Mouse (Mus musculus) lung, postnatal 36 days (tissue): ENCODE data around the gene Akt3.

Source experiments
- DNase-seq: peaks from one replicate; pipeline ENCODE4 v3.0.0; 2022; ENCODE audit warnings: mixed read lengths

The Akt3 gene

DNA sequence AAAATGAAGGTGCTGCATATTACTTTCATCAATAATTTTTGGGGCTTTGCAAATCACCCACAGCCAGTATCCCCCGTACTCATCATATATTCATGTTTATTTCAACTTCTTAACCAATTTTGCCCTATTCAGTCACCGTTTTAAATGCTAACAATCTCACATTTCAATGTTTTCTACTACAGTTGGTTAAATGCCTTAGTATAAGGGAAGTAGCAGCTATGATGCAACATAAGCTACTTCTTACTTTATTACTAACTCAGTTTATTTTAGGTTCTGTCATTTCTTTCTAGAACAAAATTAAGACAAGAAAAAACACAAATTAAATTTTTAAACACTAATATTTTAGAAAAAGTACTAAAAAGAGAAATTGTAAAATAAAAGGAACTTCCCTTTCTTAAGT, 78.4 kb downstream of the Akt3 start:
- no peak for DNase-seq

DNA sequence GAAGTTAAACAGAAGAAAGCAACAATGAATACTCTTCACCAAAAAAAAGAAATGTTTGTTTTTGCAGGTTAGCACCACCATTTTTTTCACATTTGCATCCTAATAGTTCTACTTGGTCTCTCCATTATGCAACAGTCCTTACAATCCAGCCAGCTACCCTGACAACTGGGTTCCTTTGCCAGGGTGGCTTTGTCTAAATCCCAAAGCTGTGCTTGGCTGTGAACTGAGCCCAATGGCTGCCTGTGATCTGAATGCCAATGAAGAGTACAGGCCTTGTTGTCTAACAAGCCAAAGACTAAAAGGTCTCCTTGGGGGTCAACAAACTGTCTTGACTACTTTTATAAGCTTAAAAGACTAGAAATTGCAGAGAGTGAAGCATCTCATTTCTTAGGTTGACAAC, 82.6 kb downstream of the Akt3 start:
- DNase-seq = no peak

DNA sequence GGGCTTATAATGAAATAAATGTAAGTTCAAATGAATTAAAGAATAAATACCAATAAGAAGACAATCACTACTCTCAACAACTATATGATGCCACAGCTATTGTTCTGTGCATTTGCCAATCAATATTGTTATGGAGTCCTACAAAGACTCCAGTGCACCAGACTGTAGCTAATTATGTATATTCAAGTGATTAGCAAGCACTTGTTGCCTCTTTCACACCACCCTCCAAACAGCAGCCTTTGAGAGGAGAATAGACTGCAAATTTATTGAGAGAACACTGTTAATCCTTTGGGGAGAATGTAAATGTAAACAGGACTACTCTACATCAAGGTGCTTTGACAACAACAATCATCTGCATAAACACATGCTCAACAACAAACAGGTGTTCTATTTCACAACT, 86.7 kb downstream of the Akt3 start:
- no peak for DNase-seq

DNA sequence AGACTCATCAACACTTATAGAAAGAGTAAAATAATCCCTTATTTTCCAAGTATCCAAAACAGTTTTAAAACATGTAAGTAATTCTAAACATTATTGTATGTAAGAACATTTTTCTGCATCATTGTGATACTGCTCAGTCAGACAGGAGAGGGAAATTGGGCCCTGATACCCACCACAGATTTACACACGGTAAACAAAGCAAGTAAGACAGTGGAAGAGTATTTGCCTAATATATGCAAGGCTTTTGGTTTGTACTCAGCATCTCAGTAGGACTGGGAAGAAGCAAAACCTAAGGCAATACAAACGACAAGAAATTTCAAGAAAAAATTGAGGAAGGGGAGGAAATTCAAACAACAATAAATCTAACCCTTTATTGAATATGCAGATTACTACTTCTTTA, 92.2 kb downstream of the Akt3 start:
- no peak for DNase-seq

DNA sequence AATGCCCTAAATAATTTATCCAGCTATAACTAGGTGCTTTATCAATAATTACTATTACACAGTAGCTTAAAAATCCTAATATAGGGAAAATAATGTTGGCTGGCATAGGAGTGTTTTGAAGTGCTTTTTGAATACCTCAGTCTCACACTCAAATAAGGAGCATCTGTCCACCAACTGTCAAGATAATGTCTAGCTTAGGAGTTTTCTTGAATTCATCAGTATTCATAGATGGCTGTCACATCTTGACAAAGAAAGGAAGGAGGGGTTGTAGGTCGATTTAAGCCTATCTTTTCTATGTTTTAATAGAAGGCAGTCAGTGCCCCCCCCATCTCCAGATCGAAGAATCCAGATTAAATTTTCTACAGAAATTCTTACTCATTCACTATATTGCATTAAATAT, 92.7 kb downstream of the Akt3 start:
- no peak for DNase-seq

DNA sequence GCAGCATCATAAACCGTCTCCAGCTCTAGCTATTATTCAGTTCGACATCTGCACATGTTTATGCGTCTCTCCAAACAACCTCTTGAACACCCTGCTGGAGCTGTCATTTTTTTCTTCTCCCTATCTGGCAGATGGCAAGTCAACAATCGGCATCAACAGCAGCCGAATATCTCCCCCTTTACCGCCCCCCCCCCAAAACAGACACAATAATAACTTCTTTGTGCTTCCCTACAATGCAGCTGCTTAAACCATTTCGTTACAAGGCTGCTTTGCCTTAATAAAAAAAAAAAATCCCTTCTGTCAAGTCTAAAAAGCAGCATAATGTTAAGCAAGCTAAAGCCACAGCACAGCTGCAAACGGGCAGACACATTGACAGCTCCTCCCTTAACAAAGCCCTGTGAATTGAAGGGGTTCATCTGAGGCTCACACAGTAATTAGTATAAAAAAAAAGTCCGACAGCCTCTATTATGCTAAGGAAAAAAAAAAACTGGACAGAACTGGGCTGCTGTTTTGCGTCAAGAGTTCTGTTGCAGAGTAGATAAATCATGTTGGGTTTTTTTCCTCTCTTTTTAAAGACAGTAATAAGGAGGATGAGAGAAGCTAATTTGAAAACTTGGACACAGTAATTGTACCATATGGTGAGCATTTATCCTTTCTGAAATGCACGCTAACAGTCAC, 107.5 kb downstream of the Akt3 start:
- no peak for DNase-seq

DNA sequence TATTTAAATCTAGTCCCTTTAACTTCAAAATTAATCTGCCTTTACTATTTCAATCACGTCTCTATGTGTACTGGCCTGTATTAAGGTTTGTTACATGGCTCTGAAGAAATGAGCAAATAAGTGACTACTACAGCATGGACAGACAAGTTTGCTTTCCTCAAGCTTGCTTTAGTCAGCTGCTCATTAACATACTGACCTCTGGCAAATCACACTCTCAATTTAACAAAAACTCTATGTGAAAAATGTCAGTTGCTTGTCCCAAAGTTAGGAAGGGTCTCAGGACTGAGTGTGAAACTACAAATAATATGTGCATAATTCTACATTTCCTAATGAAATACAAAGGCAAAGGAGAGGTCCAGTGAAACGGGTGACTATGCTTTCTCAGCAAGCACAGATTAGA, 109.3 kb downstream of the Akt3 start:
- DNase-seq = no peak

DNA sequence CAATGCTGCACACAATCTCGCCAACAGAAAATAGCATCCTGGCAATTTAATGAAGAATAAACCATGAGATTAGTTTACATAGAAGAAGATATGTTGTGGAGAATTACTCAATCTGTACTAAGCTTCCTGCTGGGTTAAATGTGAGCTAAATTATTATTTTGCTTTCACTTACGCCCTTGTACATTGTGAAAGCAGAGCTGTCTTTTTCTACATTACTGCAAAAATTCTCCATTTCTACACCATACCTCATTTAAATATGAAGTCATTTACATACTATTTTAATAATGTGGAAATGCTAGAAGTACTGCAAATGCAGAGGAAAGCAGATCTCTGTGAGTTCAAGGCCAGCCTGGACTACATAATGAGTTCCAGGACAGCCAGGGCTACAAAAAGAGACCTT, 116.5 kb downstream of the Akt3 start:
- DNase-seq = no peak

DNA sequence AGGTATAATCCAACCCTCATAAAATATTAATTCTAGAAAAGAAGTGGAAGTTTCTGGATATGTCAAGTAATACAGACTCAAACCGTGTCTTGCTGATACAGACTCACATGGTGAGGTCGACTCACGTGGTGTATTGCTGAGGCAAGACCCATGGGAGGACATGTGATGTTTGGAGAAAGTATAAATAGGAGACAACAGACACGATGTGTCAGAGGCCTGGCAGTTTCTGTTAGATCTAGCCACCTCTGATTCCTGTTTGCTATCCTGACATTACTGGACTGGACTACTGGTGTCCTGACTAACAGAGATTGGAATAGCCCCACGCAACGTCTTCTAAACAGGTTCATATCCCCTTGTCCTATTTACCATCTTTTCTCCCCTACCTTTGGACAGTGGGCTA, 118.4 kb downstream of the Akt3 start:
- peak; percentile 24 for DNase-seq

DNA sequence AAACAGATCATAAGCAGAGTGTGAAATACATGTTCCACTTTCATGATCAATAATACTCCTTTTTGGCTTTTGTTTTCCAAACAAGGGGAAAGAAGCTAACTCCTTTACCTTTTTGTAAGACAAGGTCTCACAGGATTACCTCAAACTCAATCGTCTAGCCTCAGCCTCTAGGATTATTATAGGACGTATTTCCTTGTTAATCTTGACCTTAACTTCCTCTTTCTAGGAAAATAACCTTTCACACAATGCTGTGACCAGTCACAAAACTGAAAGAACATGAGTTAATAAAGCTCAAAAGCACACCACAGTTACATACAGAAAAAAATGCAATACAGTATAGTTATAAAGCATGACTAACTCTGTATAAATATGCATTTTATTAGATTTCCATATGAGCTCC, 126.5 kb downstream of the Akt3 start:
- no peak for DNase-seq

DNA sequence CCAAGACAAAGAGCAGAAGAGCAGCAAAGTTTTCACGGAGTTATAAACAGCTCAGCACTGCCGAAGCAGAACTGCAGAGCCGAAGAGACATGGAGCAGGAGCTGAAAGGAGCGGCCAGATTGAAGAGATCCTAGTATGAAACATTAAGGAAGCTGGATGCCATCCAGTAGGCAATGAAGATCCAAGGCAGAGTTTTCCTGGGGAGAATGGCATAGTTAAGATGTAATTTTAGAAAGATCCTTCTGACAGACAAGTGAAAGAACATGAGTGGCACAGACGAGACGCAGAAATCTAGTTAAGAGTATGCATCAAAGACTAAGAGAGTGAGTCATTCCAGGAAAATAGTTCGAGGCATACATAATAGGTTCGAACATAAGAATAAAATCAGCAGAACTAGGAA, 131.3 kb downstream of the Akt3 start:
- DNase-seq = no peak

DNA sequence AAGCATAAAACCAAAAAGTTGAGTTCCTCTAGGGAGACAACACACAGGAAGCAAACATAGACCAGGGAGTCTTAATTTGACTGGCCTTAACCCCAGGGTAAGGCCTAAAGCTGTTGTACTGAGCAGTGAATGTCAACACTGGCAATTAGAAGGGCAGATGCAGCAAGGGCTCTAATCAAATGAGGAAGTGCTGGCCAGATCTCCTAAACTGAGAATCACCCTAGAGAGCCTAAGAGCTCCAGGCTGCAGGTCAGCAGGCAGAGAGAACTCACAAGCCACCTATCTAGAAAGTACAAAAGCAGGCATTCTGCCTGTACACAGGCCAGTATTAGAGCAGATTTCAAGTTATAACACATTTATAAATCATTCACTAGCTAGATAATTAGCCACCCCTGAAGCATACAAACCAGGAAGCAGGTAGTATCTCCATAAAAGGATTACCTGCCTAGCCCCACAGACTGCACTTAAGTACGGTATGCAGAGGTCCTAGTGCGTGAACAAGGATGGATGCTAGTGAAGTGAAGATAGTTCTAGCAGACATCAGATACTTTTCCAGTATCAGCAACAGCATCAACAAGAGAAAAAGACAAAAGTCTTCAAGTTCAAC, 147.2 kb downstream of the Akt3 start:
- DNase-seq = no peak

DNA sequence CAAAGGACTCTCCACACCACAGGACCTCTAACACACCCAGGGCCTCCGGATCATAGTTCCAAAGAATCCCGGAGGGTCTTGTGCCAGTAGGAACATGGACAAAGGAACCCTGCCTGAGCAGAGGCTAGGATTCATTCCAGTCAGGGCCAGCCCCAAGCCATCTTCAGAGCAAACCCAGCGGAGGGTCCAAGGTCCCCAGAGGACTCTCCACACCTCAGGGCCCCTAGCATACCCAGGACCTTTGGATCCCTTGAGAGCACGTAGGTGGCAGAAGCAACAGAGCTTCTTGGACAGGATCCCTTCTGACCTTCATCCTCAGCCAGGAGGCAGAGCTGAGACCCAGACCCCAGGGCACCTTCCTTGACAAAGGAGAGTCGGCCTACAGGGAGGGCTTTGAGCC, 167.5 kb downstream of the Akt3 start:
- no peak for DNase-seq

DNA sequence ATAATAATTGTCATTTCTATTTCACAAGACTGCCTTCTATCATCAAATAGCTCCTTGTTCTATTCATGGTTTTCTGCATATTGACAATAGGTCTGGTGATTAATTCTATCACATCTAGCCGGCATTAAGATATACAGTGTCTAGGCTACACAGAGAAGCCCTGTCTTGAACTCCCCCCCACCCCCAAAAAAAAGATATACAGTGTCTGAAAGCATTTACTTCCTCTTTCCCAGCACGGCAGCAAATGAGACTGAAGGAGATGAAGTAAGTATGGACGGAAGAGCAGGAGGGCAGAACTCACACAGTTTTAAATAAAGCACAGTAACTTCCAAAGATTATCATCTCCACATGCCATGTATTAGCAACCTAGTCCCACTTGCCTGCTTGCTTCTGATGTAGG, 168.5 kb downstream of the Akt3 start:
- DNase-seq = no peak

DNA sequence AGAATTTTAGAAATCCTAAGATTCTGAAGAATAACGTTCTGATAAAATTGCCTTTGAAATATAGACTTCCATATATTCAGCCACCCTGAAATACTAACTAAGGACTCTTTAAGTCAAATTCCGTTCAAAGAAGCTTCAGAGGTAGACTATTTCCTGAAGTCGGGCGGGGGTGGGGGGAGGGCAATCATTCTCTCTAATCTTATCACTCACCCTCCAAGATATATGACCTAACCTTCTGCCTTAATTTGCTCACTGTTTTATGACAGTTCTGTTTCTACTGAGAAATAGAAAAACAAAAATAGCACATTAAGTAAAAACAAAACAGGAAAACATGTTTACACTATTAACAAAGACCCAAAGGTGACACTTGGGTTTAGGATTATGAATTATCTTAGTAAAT, 169.0 kb downstream of the Akt3 start:
- DNase-seq = no peak

DNA sequence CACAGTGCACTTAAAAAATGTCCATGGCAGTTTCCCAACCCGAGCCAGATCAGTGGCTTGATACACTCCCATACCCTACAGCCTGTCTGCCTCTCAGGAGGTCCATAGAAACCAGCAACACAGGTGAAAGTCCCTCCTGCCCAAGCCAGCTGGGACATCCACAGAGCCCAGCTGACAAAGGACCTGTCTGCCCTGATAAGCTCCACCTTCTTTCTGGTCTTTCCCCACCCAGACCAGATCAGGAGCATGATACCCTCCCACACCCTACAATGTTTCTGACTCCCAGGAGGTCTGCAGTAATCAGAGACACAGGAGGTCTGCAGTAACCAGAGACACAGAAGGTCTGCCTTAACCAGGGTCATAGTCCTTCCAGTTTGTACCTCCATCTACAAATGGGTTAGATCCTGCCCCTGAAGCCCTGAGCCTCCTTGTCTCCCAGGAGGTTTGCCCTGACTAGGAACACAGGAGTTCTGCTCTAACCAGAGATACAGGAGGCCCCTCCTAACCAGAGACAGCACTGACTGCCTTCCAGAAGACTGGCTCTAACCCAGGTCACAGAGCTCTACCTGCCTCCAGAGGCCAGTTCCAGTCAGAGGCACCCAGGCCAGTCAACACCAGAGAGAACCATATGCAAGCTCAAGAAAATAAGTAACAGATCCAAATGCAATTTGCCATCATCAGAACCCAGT, 175.9 kb downstream of the Akt3 start:
- DNase-seq = no peak

DNA sequence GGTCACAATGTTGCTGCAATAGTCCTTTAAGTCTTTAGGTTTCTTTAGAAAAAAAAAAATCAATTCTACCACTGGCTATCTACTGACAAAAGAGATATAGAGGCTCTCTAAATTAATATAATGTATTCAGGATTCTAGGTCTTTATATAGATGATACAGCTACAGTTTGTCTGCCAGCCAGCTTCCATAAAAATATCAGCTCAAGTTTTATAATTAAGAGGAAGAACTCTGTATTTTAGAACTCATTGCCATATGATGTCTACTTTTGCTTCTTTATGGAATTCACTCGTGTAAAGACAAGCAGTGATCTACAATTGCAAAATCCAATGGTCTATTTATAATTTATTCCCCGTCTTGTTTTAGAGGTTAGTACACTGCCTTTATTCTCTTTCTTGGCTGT, 188.8 kb downstream of the Akt3 start:
- DNase-seq = no peak

DNA sequence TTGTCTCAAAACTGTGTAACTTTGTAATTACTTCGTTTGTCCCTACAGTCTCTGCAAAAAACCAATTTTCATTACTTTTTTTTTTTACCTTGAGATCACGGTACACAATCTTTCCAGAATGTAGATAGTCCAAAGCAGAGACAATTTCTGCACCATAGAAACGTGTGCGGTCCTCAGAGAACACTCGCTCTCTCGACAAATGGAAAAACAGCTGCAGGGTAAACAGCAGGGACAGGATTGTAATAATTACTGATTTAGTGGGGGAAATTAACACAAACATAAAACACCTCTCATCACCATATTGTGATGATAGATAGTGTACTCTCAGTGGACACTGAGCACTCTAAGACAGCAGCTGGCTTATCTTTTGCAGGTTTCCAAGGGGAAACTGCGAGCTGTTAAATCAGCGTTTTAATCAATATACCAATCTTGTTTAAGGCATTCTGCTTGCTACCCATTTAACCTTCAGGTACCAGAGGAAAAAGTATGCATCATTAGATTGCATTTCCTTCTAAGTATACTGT, 190.8 kb downstream of the Akt3 start:
- no peak for DNase-seq

DNA sequence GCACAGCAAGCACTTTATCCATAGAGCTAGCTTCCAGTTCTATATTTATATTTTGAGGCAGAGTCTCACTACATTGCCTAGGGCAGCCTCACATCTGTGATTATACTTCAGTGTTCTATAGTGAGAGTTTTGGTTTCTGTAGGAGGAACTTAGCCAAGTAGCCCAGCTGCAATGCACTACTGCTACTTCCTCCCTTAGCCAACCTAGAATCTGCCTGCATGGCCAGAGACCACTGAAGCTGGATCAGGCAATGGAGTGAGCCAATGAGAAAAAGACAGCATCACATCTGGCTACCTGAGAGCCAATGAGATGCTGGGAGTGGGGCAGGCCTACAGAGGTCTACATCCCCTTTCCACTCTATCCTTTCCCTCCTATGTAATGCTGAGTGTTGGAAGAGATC, 192.3 kb downstream of the Akt3 start:
- no peak for DNase-seq

DNA sequence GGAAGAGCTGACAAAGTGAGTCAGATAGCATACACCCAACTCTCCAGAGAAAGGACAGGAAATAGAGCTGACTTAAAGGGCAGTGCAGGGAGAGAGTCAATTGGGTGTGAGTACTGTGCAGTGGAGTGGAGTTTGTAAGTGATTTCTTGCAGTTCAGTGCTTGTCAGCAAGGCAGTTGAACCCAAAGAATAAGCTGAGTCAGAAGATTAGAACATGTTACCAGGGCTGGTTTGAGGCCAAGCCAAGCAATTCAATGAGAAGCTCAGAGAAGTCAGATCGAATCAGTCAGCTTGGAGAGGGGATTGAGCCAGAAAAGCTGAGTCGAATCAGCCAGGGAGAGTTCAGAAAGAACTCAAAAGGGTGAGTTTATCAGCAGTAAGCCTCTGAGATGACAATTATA, 196.2 kb downstream of the Akt3 start:
- no peak for DNase-seq

DNA sequence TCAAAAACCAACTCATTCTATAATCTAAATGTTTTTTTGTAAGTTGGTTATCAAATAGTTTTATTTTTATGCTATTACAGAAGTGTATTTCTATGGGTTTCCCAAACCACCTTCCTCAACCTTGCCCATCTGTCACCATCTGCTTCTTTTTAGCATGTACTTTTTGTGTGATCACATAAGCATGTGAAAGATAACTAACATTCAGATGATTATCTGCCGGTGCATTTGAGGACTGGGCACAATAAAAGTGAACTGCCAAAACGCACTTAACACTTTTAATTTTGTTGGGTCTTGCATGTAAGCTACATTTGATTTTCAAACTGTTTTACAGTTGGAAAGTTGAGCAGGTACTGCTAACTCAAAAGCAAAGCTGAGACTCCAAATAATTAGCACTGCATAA, 203.1 kb downstream of the Akt3 start:
- no peak for DNase-seq

DNA sequence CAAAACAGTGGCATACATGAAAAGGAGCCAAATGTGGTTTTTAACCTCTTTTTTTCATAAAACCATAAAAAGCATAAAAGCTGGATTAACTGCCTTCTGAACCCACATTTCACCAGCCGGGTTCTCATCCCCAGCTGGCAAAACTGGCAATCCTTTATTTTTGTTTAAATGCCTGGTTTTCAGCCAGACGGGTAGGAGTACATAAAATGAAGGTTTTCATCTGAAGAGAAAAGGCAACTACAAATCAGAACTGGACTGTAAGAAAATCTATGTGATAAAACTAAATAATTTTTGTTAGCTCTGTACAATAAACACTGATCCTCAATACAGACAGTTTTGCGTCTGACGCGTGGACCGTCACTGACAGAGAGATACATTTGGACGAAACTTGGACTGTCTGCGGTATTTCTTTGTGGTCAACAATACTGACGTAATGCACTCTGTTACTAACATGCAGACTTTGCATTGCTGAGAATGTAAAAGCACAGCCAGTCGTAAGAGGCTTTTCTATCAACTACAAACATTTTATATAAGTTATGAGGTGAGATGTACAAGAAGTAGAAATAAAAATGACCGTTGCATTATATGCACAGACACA, 206.5 kb downstream of the Akt3 start:
- no peak for DNase-seq

DNA sequence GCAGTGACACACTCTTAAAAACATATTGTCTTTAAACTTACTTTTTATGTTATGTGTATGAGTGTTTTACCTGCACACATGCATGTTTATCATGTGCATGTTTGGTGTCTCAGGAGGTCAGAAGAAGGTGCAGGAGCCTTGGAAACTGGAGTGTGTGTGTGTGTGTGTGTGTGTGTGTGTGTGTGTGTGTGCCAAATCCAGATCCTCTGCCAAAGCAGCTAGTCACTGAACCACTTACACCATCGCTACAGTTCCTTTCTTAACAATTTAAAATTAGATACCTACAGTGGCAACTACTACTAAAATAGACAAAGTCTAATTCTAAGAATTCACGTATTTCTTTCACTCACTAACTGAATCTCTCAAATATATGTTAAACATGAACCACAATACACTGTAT, 209.2 kb downstream of the Akt3 start:
- no peak for DNase-seq

DNA sequence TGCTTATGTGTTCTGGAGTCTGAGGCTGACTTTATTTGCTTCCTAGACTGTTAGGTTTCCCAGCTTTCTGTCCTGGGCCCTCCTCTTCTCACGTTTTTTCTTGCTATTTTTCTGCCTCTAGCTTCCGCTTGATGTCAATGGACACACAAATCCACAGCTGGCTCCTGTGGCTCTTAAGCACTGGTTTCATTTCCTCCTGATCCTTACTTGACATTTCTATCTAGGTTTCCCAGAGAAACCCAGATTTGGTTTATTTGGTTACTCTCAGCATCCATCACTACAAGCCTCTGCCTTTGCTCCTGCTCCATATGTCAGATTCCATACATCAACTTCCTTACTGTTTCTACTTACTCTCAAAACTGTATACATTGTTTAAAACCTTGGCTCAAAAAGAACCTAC, 211.0 kb downstream of the Akt3 start:
- DNase-seq = no peak
